Mouse (Mus musculus): ENCODE data around the gene Mpp3.

DNA sequence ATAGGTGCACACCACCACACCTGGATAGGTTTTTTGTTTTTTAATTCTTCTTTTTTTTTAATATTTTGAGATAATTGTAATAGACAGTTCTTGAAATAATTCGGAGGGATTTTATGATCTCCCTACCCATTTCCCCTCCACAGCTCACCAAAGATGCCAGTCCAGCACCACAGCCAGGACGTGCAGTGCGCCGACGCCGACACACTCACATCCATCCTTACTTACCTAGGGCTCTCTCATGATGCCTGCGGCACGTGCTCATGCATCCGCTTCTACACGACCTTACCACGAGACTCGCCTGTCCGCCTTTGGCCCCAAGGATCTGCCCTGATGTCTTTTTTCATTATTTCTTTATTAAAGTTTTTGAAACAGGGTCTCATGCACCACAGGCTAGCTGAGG is 58.4 kb downstream of the Mpp3 start:
- no peak for TF ChIP-seq GATA1 (IDR thresholded peaks at IDR 0.05; ENCODE audit: borderline replicate concordance, low read length)
- no peak for TF ChIP-seq FLI1 (IDR thresholded peaks at IDR 0.05; ENCODE audit: low read length)

Data from megakaryocyte, embryonic 14.5 days (primary cell).